Mouse (Mus musculus): ENCODE data around the gene Gm20388. TPM values are rescaled to one million over a fixed set of nuclear protein-coding genes. Genes with fewer than 3 reads are reported as not detected.
"Not testable (repeated sequence)": the region's sequence is repeated elsewhere in the genome, so short reads cannot be mapped to it uniquely, and the experiment has no call there.

Gm20388 gene
- polyA plus RNA-seq, 1 experiment from 2014 or later: not detected

DNA sequence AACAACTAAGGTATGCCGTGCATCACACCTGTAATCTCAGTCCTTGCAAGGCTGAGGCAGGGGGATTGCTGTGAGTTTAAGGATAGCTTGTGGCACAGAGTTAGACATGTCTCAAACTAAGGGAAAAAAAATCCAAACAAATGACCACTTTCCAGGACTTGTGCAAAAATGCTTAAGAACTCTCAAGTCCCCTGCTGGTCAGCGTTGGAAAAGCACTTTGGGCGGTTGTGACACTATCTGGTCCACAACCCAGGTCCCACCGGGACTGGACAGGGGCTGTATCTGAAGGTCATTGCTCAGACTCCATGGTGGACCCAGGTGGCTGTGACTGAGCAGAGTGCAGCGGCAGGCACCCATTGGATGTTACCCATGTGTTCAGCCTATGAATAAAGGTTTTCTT is 1219.9 kb downstream of the Gm20388 start:
- ATAC-seq (ENCODE audit: low FRiP score) (no peak), DNase-seq (ENCODE audit: low spot score) (no peak)
- H3K4me1 ChIP-seq (replicated peaks; ENCODE audit: control insufficient read depth, insufficient read depth, low read length): peaks cover 8% of the 10 kb centered on the region; the same call in 1 of the 2 replicates

DNA sequence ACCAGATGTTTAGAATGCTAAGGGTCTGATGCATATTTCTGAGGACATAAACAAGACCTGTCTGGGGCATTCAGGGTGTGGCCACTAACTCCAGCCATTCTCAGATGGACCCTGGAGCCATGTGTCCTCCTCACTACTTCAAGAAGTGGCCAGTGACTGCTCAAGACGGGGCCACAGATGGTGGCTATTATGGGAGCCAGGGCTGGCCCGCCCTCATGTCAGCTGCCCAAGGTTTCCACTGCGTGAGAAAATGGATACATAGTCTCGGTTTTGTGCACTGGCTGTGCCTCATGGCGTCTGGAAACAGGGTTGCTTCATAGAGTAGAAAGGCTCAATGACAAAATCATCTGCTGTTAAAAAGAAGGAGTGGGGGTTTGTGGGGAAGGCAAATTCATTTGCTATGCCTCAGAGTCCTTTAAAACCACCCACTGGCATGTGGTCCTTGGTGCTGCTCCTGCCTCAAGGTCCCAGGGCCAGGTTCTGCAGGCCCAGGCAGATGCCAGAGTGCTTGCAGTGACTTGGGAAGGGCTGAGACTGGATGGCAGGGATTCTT is 1222.4 kb downstream of the Gm20388 start:
- DNase-seq (ENCODE audit: low spot score) (no peak), ATAC-seq (ENCODE audit: low FRiP score) (no peak)
- peaks cover 4% of the 10 kb centered on the region; the same call in 1 of the 2 replicates for H3K9me3 ChIP-seq (ENCODE audit: control insufficient read depth, low read length)
- no peak overlapping the region for H3K9ac ChIP-seq
- no peak overlapping the region for H3K4me2 ChIP-seq (replicated peaks)
- peaks cover 46% of the 10 kb centered on the region for H3K27me3 ChIP-seq (ENCODE audit: control insufficient read depth, insufficient read depth, low read length)
- 66% methylated on average over 5 of the region's 5 CpGs for WGBS
- H3K36me3 ChIP-seq (replicated peaks; ENCODE audit: control insufficient read depth, insufficient read depth): no peaks in the 10 kb centered on the region
- H3K4me1 ChIP-seq (replicated peaks; ENCODE audit: control insufficient read depth, insufficient read depth, low read length): peaks cover 5% of the 10 kb centered on the region; the same call in 1 of the 2 replicates
- no peak overlapping the region for H3K27ac ChIP-seq
- H3K4me3 ChIP-seq (replicated peaks; ENCODE audit: low read length): no peak overlapping the region

More for the DNA sequence above, 1219.9 kb downstream of the Gm20388 start:
- Histone ChIP-seq H3K9ac (no peak overlapping the region), H3K4me3 (replicated peaks; ENCODE audit: low read length) (no peak overlapping the region), H3K4me2 (replicated peaks) (no peak overlapping the region), H3K27me3 (ENCODE audit: control insufficient read depth, insufficient read depth, low read length) (peaks cover 71% of the 10 kb centered on the region), H3K9me3 (ENCODE audit: control insufficient read depth, low read length) (no peaks in the 10 kb centered on the region), H3K36me3 (replicated peaks; ENCODE audit: control insufficient read depth, insufficient read depth) (no peaks in the 10 kb centered on the region), H3K27ac (no peak overlapping the region)
- WGBS: 30% methylated on average over 5 of the region's 5 CpGs

DNA sequence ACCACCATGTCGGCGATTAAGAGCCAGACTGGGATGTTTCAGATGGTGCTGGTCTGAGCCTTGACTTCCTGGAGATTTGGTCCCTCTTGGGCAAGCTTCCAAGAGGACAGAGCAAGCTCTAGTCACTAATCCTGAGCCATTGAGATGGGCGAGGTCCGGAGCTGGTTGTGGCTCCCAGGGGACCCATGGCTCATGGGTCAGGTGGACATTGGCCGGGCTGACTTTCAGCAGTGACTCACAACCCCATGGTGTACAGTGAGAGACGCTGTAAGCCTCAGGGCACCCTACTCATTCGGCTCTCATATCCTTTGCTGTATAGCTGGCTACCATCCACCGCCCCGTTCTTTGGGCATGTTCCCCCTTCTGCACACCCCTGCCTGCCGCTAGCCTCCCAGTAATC is 1223.5 kb downstream of the Gm20388 start:
- DNase-seq (ENCODE audit: low spot score): no peak
- H3K9me3 ChIP-seq (ENCODE audit: control insufficient read depth, low read length): peaks cover 4% of the 10 kb centered on the region; the same call in 1 of the 2 replicates
- no peak for ATAC-seq (ENCODE audit: low FRiP score)
- no peak overlapping the region for H3K4me2 ChIP-seq (replicated peaks)
- 91% methylated on average over 10 of the region's 10 CpGs for WGBS
- no peak overlapping the region for H3K4me3 ChIP-seq (replicated peaks; ENCODE audit: low read length)
- H3K36me3 ChIP-seq (replicated peaks; ENCODE audit: control insufficient read depth, insufficient read depth): no peaks in the 10 kb centered on the region
- peaks cover 36% of the 10 kb centered on the region for H3K27me3 ChIP-seq (ENCODE audit: control insufficient read depth, insufficient read depth, low read length)
- no peak overlapping the region for H3K9ac ChIP-seq
- no peak overlapping the region for H3K27ac ChIP-seq
- no peaks in the 10 kb centered on the region for H3K4me1 ChIP-seq (replicated peaks; ENCODE audit: control insufficient read depth, insufficient read depth, low read length)

DNA sequence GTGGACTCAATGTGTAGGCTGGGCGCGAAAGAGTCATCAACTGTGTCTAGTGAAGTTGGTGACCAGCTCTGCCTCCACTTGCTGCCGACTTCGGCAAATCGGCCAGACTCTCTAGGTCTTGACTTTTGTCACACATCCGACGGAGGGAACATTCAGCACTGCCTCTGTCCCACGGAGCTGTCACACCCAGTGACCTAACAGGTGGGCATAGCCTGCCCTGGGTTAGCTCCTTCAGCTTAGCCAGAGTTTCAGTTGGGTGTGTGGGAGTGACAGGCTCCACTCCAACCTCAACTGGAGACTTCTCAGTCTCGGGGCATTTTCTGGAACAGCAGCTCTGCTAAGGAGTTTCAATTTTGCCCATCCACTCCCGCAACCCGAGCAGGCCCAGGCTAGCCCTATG is 1223.9 kb downstream of the Gm20388 start:
- Histone ChIP-seq H3K4me3 (replicated peaks; ENCODE audit: low read length) (no peak overlapping the region), H3K27ac (no peak overlapping the region), H3K9ac (no peak overlapping the region), H3K27me3 (ENCODE audit: control insufficient read depth, insufficient read depth, low read length) (peaks cover 32% of the 10 kb centered on the region), H3K4me1 (replicated peaks; ENCODE audit: control insufficient read depth, insufficient read depth, low read length) (no peaks in the 10 kb centered on the region), H3K9me3 (ENCODE audit: control insufficient read depth, low read length) (peaks cover 4% of the 10 kb centered on the region; the same call in 1 of the 2 replicates), H3K36me3 (replicated peaks; ENCODE audit: control insufficient read depth, insufficient read depth) (no peaks in the 10 kb centered on the region), H3K4me2 (replicated peaks) (no peak overlapping the region)
- ATAC-seq (ENCODE audit: low FRiP score): no peak
- DNase-seq (ENCODE audit: low spot score): no peak
- 92% methylated on average over 11 of the region's 11 CpGs for WGBS

DNA sequence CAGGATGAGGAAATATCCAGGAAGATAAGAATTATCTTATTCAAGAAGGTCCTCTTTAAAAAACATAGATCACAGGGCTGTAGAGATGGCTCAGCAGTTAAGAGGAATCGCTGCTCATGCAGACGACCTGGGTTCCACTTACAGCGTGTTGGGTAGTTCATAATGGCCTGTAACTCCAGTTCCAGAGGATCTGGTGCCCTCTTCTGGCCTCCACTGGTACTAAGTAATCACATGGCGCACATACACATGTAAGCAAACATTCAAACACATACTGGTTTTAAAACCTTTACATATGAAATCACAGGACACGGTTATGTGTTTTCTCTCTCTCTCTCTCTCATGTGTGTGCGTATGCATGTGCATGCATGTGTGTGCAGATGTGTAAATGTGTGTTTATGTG is 1226.2 kb downstream of the Gm20388 start:
- Histone ChIP-seq H3K9ac (no peak overlapping the region), H3K4me2 (replicated peaks) (no peak overlapping the region), H3K27ac (no peak overlapping the region), H3K27me3 (ENCODE audit: control insufficient read depth, insufficient read depth, low read length) (peaks cover 9% of the 10 kb centered on the region), H3K36me3 (replicated peaks; ENCODE audit: control insufficient read depth, insufficient read depth) (no peaks in the 10 kb centered on the region), H3K4me1 (replicated peaks; ENCODE audit: control insufficient read depth, insufficient read depth, low read length) (no peaks in the 10 kb centered on the region), H3K9me3 (ENCODE audit: control insufficient read depth, low read length) (peaks cover 4% of the 10 kb centered on the region; the same call in 1 of the 2 replicates), H3K4me3 (replicated peaks; ENCODE audit: low read length) (no peak overlapping the region)
- ATAC-seq (ENCODE audit: low FRiP score) (no peak), DNase-seq (ENCODE audit: low spot score) (no peak)
- WGBS: 95% methylated on average over 6 of the region's 6 CpGs

DNA sequence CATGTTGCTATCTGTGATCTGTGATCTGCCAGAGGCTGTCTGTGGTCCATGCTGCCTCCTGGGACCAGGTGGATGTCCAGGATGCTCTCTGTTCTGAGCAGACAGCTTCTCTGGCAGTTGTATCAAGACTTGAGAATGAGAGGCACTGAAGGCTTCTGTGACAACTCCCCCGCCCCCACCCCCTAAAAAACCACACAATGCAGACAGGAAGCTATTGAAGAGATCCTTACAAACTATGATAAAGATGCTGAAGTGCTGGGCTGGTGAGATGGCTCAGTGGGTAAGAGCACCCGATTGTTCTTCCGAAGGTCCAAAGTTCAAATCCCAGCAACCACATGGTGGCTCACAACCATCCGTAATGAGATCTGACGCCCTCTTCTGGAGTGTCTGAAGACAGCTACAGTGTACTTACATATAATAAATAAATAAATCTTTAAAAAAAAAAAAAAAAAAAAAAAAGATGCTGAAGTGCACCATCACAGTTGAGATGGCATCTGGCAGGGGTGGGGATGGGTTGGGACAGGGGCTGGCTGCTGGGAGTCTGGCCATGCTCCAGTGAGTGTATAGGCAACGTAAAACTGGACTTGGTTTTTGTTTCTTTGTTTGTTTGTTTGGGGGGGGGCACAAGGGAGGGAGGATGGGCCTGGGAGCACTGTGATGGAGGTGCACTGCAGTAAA is 1235.0 kb downstream of the Gm20388 start:
- H3K9ac ChIP-seq; H3K36me3 ChIP-seq (replicated peaks; ENCODE audit: control insufficient read depth, insufficient read depth); H3K4me3 ChIP-seq (replicated peaks; ENCODE audit: low read length); H3K9me3 ChIP-seq (ENCODE audit: control insufficient read depth, low read length); ATAC-seq (ENCODE audit: low FRiP score); H3K27me3 ChIP-seq (ENCODE audit: control insufficient read depth, insufficient read depth, low read length); H3K4me1 ChIP-seq (replicated peaks; ENCODE audit: control insufficient read depth, insufficient read depth, low read length); H3K27ac ChIP-seq; H3K4me2 ChIP-seq (replicated peaks); DNase-seq (ENCODE audit: low spot score): not testable (repeated sequence)
- WGBS: 90% methylated on average over 4 of the region's 6 CpGs

DNA sequence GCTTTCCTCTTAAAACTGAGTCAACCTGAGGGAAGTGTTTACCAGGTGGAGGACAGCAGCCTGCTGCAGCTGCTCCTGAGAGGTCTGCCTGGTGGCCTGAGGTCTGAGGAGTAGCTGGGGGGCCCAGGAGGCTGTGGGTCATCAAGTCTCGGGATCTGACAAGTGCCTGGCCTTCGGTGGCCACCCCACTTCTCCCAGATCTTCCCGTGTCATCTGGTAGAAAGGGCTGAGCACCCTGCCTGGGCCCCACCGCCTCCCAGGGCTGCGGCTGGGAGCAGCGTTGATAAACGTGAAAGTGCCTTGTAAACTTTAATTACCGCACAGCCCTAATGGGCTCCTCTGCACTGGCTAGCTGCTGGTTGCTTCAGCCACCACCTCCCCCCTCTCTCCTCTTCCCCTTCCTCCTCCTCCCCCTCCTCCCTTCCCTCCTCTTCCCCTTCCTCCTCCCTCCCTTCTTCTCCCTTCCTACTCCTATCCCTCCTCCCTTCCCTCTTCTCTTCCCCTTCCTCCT is 1238.0 kb downstream of the Gm20388 start:
- Histone ChIP-seq H3K4me3 (replicated peaks; ENCODE audit: low read length) (no peak overlapping the region), H3K9me3 (ENCODE audit: control insufficient read depth, low read length) (no peaks in the 10 kb centered on the region), H3K4me2 (replicated peaks) (no peak overlapping the region), H3K36me3 (replicated peaks; ENCODE audit: control insufficient read depth, insufficient read depth) (no peaks in the 10 kb centered on the region), H3K4me1 (replicated peaks; ENCODE audit: control insufficient read depth, insufficient read depth, low read length) (no peaks in the 10 kb centered on the region), H3K27me3 (ENCODE audit: control insufficient read depth, insufficient read depth, low read length) (no peaks in the 10 kb centered on the region), H3K9ac (no peak overlapping the region), H3K27ac (no peak overlapping the region)
- no peak for ATAC-seq (ENCODE audit: low FRiP score)
- DNase-seq (ENCODE audit: low spot score): no peak
- WGBS: 52% methylated on average over 8 of the region's 8 CpGs

DNA sequence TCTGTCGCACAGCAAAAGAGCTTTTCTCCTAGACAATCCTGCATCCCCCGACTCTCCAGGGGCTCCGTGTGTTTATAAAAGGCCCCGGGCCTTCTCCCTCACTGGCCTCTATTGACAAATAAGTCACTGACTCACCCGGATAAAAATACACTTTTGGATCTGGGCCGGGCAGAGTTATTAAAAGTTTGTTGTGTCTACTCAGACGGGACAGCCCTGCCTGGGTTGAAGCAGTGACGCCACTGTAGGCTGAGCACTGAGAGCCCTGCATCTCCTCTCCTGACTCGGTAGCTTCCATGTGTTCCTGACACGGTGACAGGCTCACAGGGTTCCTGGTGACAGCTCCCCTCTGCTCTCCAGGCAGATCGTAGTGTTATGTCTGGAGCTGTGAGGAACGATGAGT is 1241.8 kb downstream of the Gm20388 start:
- no peak overlapping the region for H3K4me2 ChIP-seq (replicated peaks)
- H3K27ac ChIP-seq: no peak overlapping the region
- no peaks in the 10 kb centered on the region for H3K36me3 ChIP-seq (replicated peaks; ENCODE audit: control insufficient read depth, insufficient read depth)
- ATAC-seq (ENCODE audit: low FRiP score) (no peak), DNase-seq (ENCODE audit: low spot score) (no peak)
- H3K9me3 ChIP-seq (ENCODE audit: control insufficient read depth, low read length): no peaks in the 10 kb centered on the region
- 69% methylated on average over 12 of the region's 12 CpGs for WGBS
- no peaks in the 10 kb centered on the region for H3K4me1 ChIP-seq (replicated peaks; ENCODE audit: control insufficient read depth, insufficient read depth, low read length)
- H3K4me3 ChIP-seq (replicated peaks; ENCODE audit: low read length): no peak overlapping the region
- H3K9ac ChIP-seq: no peak overlapping the region
- H3K27me3 ChIP-seq (ENCODE audit: control insufficient read depth, insufficient read depth, low read length): no peaks in the 10 kb centered on the region

DNA sequence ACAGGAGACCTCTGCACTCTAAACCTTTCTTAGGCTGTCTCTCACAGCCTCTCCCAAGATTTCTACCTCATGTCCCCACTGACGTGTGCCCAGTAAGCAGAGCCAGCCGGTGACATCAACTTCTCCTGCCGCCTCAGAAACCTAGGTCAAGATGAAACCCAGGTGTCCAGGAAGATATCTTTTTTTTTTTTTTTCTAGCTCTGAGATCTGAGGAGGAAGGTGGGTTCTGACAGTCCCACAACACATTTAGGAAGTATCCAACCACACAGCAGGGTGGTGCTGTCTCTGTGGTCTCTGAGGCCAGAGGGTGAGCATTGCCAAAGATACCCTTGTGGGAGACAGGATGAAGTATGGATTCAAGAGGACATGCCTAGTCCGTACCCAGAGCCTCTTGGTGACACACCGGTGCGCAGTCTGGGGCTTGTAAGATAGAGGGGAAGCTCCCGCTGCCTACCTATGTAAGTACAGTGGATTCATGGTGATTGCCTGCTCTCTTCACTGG is 1246.4 kb downstream of the Gm20388 start:
- ATAC-seq (ENCODE audit: low FRiP score) (no peak), DNase-seq (ENCODE audit: low spot score) (no peak)
- no peak overlapping the region for H3K4me2 ChIP-seq (replicated peaks)
- no peaks in the 10 kb centered on the region for H3K4me1 ChIP-seq (replicated peaks; ENCODE audit: control insufficient read depth, insufficient read depth, low read length)
- H3K27ac ChIP-seq: no peak overlapping the region
- no peaks in the 10 kb centered on the region for H3K9me3 ChIP-seq (ENCODE audit: control insufficient read depth, low read length)
- no peak overlapping the region for H3K4me3 ChIP-seq (replicated peaks; ENCODE audit: low read length)
- H3K27me3 ChIP-seq (ENCODE audit: control insufficient read depth, insufficient read depth, low read length): no peaks in the 10 kb centered on the region
- no peaks in the 10 kb centered on the region for H3K36me3 ChIP-seq (replicated peaks; ENCODE audit: control insufficient read depth, insufficient read depth)
- WGBS: 90% methylated on average over 7 of the region's 7 CpGs
- no peak overlapping the region for H3K9ac ChIP-seq
